Mouse (Mus musculus): Measurements from ENCODE around the gene Cacna1d.

- no peak for TF ChIP-seq EP300 (optimal IDR thresholded peaks at IDR 0.05)
- no peak for TF ChIP-seq CTCF (IDR thresholded peaks at IDR 0.05; ENCODE audit: low read depth)
Measured at GRCm38 (mm10) chr14:30045704-30046220, 445.5 kb downstream of the Cacna1d start.

All from stomach, postnatal 0 days (tissue).